Mouse (Mus musculus): Measurements from ENCODE around the gene Serping1.
"Not testable (repeated sequence)": the region's sequence is repeated elsewhere in the genome, so short reads cannot be mapped to it uniquely, and the experiment has no call there.

Serping1 gene

DNA sequence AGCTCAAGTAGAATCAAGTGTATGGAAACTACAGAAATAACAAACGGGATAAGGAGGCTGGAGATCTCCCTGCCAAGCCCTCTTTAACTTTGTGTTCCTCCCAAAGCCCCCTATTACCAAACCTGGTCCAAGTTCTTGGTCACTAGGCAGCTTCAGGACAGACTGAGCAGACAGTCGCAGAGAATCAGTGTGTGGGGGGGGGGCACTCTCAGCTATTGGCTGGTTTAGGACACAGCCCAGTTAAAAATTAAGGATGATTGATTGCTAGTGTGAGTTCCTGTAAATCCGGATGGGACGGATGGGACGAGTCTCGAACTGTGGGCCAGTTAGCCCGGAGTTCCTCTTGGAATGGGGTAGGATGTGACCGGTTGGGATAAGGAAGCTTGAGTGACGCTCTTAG is at the start of gene Serping1:
TSS of gene Serping1 (minus strand) at position 204 of the 400 bp plus-strand sequence.
- no peak for DNase-seq

DNA sequence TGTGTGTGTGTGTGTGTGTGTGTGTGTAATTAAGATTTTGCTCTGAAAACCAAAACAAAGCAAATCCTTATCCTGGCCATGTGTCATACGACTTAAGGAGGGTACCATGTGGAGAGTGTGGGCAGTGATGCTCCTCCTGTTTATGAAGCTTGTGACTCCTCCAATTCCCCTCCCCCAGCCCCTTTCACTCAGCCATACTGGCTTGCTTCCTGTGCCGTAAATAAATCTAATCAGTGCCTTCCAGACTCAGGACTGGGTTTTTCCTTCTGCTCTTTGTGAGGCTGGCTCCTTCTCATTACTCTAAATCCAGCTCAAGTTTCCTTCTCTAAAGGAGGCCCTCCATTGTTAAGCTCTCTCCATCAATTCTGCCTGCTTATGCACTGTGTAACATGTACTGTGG is 48.0 kb upstream of the Serping1 start:
- DNase-seq, result no peak

DNA sequence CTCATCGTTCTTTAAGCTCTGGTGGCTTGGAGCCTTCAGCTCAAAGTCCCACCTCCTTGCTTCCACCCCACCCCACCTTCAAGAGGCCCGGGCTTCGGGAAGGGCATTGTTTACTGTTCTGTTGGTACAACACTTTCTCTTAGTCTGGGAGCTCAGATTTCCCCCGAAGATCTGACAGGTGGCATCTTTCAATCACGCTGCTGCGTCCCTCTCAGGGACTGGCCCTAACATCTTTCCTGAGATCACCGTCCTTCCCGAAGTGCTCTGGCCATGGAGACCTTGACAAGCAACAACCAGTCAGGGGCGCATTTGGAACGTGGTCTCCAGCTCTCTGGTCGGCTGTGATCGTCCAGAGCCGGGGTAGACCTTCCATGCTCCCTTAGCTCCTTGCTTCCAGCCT is 47.3 kb upstream of the Serping1 start, which contains the start of gene Smtnl1:
TSS of gene Smtnl1 (minus strand) at position 101 of the 400 bp plus-strand sequence.
- DNase-seq, result no peak

DNA sequence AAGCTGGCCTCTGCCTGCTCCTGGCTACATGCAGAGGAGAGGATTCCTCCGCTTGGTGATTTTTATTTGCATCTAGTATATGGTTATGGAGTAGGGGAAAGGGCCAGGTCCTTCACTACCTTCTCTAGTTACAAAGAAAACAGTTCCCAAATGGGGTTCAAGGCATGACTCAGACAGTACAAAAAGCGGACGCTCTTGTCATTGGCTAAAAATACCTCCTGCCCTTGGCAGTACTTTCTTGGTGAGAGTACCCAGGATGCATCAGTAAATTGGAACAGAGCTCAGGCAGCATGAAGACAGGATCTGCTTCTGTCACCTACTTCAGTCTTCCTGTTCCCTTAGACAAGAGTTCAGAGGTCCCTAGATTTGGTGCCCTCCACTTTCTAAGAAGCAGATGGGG is 44.6 kb upstream of the Serping1 start:
- DNase-seq, result no peak

DNA sequence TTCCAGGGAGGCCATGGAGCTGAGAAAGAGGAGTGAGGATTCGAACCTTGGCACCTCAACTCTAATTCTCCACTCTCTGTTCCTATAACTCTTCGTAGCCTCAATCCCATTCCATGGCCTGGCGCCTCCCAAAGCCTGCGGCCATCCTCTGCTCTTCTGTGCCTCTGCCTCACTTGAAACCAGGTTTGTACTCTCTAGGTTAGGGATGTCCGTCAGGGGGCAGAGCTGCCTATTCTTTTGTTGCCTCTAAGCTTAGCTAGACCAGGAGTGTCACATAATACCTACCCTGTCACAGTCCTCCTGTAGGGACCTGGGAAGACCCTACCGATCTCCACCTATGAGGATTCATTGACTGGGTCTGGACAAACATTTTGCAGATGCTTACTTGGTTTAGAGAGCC is 37.4 kb upstream of the Serping1 start:
- DNase-seq, result no peak

DNA sequence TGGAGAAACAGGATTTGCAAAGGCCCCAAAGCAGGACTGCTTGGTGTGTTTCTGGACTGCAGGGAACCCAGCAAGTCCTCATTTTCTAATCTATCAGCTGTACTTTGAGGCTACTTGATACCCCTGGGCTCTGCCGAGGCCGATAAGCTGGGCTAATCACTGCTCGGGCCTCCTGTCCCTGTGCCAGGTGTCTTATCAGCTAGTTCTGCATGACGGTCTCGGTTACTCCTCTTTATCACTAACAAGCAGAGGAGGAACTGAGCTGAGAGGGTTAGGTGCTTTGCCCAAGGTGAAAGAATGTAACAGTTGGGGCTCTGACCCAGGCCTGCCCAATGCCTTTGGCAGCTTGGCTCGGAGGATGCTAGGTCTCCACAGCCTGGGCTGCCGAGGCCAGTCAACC is 36.6 kb upstream of the Serping1 start:
- no peak for DNase-seq

DNA sequence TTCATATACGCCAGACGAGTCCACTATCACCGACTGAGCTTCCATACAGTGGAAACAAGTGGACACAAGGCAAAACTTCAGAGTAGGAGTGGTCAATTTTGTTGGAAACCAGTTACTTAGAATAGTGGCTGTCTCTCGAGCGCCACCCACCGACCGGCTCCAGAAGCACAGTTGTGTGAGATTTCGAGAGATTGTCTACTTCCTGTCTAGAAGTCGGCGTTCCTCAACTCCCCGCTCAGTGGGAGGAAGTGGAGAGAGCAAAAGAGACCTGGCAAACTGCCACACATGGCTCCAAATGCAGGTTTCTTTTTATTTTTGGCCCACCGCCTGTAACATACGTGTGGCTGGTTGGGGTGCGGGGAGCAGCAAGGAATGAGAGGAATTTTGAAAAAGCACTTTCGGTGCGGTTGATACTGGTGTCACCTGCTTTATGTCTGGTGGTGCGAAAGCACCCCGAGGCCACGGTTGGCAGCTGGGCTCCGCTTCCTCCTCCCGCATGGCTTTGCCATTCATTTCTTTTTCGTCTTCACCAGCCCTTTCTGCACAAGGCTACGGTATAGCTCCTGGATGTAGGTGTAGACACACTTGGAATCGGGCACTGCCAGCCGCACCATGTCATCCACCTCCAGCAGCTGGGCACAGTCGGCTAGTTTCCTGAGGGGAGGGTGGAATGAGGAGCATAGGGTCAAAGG is 35.8 kb upstream of the Serping1 start:
- peak; percentile 76 for DNase-seq

DNA sequence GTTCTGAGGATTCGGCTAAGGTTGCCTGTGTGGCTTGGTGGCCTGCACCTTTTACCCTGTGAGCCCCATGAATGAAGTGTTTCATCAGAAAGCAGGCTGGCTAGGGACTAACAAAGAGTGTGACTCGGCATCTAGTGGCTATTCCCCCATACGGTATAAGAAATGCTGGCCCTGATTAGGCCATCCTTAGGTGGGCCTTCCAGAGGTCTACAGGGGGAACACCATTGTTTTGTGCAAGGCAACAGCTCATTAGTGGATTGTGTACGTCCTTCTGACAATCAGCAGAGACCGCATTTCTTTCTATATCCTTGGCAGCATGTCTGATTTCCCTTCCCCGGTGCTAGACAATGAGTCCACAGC is 35.3 kb upstream of the Serping1 start:
- no peak for DNase-seq

DNA sequence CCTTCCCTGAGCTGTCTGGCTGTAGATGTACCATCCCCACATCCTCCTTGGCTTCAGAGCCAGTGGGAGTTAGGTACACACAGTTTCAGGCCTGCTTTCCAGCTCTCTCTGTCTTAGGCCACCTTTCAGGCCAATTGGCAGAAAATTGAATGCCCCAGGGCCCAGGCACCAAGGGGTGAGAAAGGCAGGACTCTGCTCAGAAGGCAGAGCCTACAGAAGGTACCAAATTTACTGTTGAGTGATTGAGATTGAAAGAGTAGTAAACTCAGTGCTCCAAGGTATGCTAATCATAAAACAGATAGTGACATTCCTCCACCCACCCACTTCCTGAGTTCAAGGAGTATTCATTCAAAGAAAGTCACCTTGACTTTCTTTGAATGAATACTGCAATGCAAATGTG is 34.1 kb upstream of the Serping1 start:
- DNase-seq, result no peak

DNA sequence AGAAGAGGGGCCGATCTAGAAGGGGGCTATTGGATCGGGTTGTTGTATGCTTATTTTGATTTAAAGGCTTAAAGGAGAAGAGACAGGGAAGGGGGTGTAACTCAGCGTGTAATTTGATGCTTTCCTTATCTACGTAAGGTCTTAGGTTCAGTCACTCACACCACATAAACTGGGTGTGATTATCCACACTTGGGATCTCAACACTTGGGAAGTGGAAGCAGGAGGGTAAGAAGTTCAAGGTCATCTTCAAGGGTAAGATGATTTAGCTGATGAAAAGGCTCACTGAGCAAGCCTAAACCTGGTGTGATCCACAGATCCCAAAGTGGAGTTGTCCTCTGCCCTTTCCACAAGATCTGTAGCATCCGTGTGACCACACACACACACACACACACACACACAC is 31.3 kb upstream of the Serping1 start:
- DNase-seq, result no peak

DNA sequence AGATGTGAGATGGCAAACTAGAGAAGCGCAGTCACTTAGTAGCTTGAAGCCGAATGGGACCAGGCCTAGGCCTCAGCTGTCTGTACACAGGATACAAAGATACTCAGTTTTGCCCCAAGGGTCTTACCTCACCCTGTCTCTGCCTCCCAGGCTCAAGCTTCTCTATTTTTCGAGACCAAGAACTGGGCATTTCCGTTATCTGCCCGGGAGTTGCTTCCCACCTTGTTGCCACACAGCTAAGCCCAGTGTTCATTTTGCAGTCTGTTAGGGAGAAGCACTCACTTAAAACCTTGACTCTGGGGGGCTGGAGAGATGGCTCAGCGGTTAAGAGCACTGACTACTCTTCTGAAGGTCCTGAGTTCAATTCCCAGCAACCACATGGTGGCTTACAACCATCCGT is 28.7 kb upstream of the Serping1 start:
- DNase-seq, result no peak

DNA sequence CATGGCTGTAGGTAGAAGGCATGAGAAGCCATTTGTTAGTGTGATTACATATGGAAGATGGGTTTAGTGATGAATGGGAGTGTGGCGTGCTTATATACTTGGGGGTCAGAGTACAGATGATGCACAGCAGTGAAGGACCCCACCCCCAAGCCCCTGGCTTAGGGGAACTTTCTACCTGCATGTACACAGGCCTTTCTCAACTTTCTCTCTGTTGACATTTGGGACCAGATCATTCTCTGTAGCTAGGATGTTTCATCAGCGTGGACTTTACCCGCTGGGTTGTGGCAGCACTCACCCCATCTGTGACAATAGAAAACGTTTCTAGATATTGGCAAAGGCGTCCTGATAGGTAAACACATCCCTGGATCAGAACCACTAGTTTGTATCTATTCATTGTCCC is 26.0 kb upstream of the Serping1 start:
- not testable (repeated sequence) for DNase-seq

DNA sequence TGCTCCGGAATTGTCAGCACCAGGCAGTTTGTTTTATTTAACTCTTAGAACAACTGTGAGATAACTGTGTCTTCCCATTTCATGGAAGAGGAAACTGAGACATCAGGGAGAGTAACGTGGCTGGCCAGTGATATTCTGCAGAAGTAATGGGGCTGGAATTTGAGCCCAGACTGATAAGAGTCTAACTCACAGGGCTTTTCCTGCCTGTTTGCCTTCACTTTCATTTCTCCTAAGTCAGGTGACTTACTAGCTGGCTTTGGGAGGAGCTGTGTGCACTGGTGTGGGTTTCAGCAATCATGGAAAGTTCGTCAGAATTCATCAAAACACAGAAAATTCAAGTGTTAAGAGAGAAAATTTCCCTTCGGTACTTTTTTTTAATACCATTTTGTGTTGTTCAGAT is 25.1 kb upstream of the Serping1 start:
- no peak for DNase-seq

DNA sequence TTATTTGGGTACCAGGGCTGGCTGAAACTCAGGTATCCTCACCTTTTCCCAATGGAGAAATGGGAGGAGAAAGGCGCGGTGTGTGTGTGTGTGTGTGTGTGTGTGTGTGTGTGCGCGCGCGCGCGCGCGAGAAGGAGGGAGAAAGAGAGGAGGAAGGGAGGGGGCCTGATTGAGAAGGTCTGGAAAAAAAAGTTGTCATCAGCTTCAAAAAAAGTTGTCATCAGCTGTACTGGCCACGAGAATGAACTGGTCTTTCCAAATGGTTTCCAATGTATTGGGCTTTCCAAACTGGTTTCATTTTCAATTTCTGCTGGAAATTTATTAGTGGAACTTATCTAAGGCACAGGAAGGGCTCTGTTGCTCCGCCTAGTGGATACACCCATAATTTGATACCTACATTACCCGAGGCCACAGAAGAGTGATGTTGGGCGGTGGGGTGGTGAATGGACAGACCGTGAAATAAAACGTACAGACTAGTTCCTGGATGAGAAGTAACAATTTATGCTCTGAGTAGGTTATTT is 23.9 kb upstream of the Serping1 start:
- DNase-seq, result peak; percentile 75

DNA sequence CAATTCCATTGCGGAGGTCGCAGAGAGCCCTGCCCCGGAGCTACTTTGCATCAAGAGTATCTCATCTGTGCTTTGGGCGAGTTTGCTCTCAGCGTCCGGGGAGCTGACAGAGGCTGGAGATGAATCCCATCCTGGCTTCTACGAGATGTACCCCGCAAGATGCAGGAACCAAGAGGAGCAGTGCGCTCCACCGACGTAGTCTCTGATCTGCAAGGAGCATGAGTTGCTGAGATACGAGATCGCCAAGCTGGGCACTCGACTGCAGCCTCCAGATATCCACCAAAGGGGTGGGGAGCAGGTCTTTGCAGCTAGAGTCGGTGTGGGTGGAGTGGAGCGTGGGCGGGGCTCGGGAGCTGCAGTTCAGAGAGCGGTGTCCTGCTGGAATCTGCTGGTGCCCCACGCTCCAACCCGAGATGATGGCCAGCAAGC is 23.3 kb upstream of the Serping1 start, which contains the start of gene Ube2l6:
TSS of gene Ube2l6 (plus strand) at position 336 of the 429 bp plus-strand sequence.
- DNase-seq, result peak; percentile 59

DNA sequence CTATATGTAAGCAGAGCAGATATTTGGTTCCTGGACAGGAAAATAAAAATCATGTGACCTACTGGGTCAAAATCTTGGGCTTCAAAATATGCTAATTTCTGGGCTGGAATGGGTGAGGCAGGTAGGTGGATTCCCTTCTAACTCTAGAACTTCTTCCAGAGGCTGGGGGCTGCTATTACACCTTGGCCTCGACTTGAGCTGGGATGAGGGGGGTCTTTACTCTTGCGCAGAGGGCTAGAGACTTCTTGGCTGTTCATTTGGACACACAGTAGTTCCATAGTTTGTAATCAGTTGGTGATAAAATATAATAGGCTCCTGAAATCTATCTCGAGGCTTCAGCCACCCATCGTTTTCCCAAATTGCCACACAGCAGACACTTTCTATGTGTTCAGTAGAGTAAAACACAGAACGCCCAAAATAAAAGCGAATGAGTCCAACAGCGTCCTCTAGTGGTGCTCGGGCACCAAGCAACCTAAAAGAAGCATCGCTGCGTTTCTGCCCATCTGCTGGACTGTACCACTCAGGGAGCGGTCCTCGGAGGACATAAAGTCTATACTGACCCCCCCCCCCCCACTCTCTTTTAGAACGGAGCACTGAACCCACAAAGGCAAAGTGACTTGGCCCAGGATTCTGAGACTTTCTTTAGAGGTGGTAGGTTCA is 22.7 kb upstream of the Serping1 start:
- peak; percentile 85 for DNase-seq

DNA sequence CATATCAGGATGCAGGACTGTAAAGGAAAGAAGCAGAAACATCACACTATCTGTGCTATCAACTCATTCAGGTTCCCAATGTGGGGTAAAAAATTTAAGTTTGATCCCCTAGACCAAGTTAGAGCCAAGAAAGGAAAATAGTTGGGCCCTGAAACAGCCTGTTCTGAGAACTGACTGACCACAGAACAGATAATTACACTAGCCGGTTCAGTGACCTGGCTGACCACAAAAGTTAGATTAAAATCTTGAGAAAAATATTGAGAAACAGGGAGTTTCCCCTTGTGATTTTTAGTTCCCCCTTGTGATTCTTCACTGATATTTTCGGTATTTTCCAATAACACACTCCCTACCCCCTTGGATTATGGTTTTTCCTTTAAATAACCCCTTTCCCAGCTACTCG is 18.6 kb upstream of the Serping1 start:
- DNase-seq, result no peak

DNA sequence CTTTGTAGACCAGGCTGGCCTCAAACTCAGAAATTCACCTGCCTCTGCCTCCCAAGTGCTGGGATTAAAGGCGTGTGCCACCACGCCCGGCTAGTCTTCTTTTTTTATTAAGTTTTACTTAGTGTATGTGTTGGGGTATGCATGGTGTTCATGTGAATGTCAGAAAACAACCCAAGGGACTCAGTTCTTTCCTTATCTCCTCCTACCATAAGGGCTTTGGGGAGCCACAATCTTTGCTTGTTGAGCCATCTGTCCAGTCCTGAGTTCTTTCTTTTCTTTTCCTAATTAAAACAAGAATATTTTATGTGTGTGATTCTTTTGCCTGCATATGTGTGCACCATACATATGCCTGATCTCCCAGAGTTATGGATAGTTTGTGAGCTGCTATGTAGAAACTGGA is 17.9 kb upstream of the Serping1 start:
- no peak for DNase-seq

DNA sequence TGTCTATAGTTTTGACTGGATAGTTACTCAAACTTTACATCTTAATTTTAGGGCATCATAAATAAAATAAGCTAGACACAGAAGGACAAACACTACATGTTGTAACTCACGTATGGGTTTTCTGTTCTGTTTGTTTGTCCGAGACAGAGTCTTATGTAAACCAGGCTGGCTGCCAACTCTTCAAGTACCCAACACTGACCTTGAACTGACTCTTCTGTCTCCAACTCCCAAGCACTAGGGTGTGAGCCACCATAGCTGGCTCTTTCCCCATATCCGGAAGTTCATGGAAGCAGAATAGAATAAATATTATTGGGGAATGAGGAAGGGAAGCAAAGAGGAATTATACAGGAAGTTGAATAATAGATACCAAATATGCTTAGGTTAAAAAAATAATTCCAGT is 17.3 kb upstream of the Serping1 start:
- DNase-seq, result no peak

DNA sequence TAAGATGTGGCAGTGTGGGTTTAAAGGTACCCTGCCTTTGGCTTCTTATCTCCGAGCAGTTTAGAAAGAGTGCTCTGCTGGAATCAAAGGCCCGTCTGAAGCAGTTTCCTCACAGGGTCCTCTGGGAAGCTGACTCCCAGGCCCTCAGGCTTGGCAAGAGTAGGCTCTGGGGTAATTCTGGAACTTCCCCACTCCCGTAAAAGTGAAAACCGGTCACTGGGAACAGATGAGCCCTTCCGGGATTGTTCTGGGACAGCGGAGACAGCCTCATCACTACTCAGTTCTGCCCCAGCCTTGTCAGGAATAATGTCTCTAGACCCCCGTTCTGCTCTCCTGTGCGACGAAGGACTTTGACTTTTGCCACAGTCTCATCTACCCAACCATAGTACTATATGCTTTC is 15.2 kb upstream of the Serping1 start:
- DNase-seq, result no peak

DNA sequence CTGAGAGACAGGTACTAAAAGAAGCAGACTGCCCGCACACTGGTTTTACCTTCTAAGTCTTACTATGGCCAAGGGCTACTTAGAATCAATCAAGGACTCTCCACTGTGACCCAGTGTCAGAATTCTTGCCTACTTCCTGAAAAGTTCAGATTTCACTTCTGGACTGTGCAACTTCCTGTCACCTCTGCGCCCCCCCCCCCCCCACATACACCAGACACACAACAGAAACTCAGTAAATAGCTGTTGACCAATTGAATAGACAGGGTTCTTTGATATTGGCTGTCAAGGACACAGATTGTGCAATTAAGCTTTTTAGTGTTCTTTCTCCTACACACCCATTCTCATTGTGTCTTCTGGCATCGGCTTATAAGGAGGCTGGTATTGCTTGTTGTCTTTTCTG is 13.1 kb upstream of the Serping1 start:
- no peak for DNase-seq

DNA sequence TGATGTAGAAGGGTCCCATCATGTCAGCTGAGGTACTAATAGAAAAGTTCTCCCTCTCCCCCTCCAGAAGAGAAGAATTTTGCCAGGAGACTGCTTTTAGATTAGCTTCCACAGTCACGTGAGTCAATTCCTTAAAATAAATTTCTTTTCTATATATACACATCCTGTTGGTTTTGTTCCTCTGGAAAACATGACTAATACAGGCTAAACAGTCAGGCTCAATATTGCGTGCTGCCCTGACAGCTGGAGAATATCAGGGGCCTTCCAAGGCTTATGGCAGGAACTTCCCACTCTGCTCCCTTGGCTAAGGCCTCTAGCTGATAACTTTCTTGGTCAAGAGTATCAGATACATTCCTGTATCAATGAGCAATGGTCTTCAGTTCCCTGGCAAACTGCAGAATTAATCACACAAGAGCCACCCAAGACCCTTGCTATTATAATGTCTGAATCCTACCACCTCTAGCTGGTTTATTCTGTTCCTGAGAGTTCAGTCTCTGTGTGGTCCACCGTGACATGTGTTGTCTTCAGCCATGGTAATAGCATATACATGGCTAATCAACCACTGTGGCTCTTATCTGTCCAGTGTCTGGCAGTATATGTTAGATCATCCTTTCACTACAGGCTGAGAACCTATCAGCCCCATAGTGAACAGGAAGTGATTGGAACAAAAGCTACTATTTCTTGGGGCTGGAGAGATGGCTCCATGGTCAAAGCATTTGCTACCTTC is 8.8 kb upstream of the Serping1 start:
- DNase-seq, result no peak

DNA sequence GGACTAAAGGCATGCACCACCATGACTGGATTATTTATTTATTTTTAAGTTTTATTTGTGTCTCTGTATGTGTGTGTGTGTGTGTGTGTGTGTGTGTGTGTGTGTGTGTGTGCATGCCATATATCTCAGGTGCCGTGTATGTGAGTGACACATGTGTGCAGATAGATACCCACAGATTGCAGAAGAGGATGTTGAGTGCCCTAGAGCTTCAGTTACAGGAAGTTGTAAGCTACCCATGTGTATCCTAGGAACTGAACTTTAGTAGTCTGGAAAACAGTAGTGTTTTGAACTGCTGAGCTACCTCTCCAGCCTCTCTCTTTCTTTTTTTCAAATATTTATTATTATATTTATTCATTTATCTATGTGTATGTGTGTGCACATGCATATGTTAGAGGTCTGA is 8.1 kb upstream of the Serping1 start:
- no peak for DNase-seq

DNA sequence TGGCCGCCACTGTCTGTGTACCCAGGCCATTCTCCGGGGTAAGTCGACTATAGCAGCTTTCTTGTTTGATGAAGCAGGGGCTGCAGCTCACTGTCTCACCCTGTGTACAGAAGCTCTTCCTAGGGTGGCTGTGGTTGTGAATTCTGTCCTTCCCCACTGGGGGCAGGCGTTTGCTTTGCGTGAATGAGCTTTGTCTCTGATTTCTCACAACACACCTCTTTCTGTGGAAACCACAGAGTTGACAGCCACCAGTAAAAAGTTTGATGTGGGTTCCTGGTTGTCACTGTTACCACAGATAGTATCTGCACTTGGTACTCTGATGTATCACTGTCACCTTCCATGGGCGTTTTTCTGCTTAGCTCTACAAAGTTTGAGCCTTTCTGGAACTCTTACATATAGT is 4.0 kb upstream of the Serping1 start:
- no peak for DNase-seq
